Mouse (Mus musculus): ENCODE results near the gene Kncn. TPM values are rescaled to one million over a fixed set of nuclear protein-coding genes. Genes with fewer than 3 reads are reported as not detected.

Kncn gene
- polyA plus RNA-seq, 1 experiment from 2014 or later: not detected

- peak; percentile 50 for ATAC-seq (ENCODE audit: low FRiP score)
- no peak for DNase-seq (ENCODE audit: low spot score)
These were observed 47.4 kb downstream of the Kncn start for GRCm38 (mm10) chr4:115931556-115932088.

GRCm38 (mm10) chr4:115935835-115936581, 51.8 kb downstream of the Kncn start:
- no peak overlapping the region for H3K27ac ChIP-seq (ENCODE audit: low read depth, low read length)
- peak overlapping the region; percentile 2; the same call in 1 of the 2 replicates for H3K4me2 ChIP-seq (replicated peaks; ENCODE audit: low read depth, low read length)
- peak; percentile 68 for DNase-seq (ENCODE audit: low spot score)
- H3K9me3 ChIP-seq (ENCODE audit: control insufficient read depth, low read length): no peaks in the 10 kb centered on the region
- WGBS: under 1% methylated on average over 36 of the region's 36 CpGs
- peaks cover 93% of the 10 kb centered on the region for H3K27me3 ChIP-seq (ENCODE audit: control insufficient read depth, insufficient read depth, low read length)
- H3K4me3 ChIP-seq (ENCODE audit: low read depth, low read length): peak overlapping the region; percentile 13; the same call in 1 of the 2 replicates
- H3K4me1 ChIP-seq (replicated peaks; ENCODE audit: control insufficient read depth, insufficient read depth, low read length): peaks cover 21% of the 10 kb centered on the region
- ATAC-seq (ENCODE audit: low FRiP score): no peak
- no peaks in the 10 kb centered on the region for H3K36me3 ChIP-seq (ENCODE audit: control insufficient read depth, insufficient read depth, low read length)
- peak overlapping the region; percentile 19; the same call in 1 of the 2 replicates for H3K9ac ChIP-seq (ENCODE audit: low read depth, low read length)

More at GRCm38 (mm10) chr4:115931556-115932088, 47.4 kb downstream of the Kncn start:
- H3K27me3 ChIP-seq (ENCODE audit: control insufficient read depth, insufficient read depth, low read length): peaks cover 65% of the 10 kb centered on the region
- no peak overlapping the region for H3K27ac ChIP-seq (ENCODE audit: low read depth, low read length)
- peaks cover 7% of the 10 kb centered on the region for H3K4me1 ChIP-seq (replicated peaks; ENCODE audit: control insufficient read depth, insufficient read depth, low read length)
- H3K4me3 ChIP-seq (ENCODE audit: low read depth, low read length): no peak overlapping the region
- WGBS: 45% methylated on average over 13 of the region's 13 CpGs
- no peak overlapping the region for H3K9ac ChIP-seq (ENCODE audit: low read depth, low read length)
- H3K4me2 ChIP-seq (replicated peaks; ENCODE audit: low read depth, low read length): no peak overlapping the region
- no peaks in the 10 kb centered on the region for H3K36me3 ChIP-seq (ENCODE audit: control insufficient read depth, insufficient read depth, low read length)
- no peaks in the 10 kb centered on the region for H3K9me3 ChIP-seq (ENCODE audit: control insufficient read depth, low read length)

GRCm38 (mm10) chr4:115936646-115937045, 52.4 kb downstream of the Kncn start:
- Histone ChIP-seq H3K9me3 (ENCODE audit: control insufficient read depth, low read length) (no peaks in the 10 kb centered on the region), H3K36me3 (ENCODE audit: control insufficient read depth, insufficient read depth, low read length) (no peaks in the 10 kb centered on the region), H3K27ac (ENCODE audit: low read depth, low read length) (no peak overlapping the region), H3K4me1 (replicated peaks; ENCODE audit: control insufficient read depth, insufficient read depth, low read length) (peaks cover 21% of the 10 kb centered on the region), H3K4me3 (ENCODE audit: low read depth, low read length) (peak overlapping the region; percentile 13), H3K4me2 (replicated peaks; ENCODE audit: low read depth, low read length) (0 out of 2 replicates have a peak overlapping the region, but pooled peaks have one; percentile 2), H3K27me3 (ENCODE audit: control insufficient read depth, insufficient read depth, low read length) (peaks cover 95% of the 10 kb centered on the region), H3K9ac (ENCODE audit: low read depth, low read length) (no peak overlapping the region)
- ATAC-seq (ENCODE audit: low FRiP score): peak; percentile 51; the same call in 1 of the 2 replicates
- under 1% methylated on average over 20 of the region's 20 CpGs for WGBS
- DNase-seq (ENCODE audit: low spot score): no peak

GRCm38 (mm10) chr4:115937061-115937976, 53.1 kb downstream of the Kncn start:
- H3K4me1 ChIP-seq (replicated peaks; ENCODE audit: control insufficient read depth, insufficient read depth, low read length): peaks cover 21% of the 10 kb centered on the region
- H3K4me2 ChIP-seq (replicated peaks; ENCODE audit: low read depth, low read length): peak overlapping the region; percentile 5; the same call in 1 of the 2 replicates
- DNase-seq (ENCODE audit: low spot score) (peak; percentile 59), ATAC-seq (ENCODE audit: low FRiP score) (0 out of 2 replicates have a peak, but pooled peaks have one; percentile 8)
- peak overlapping the region; percentile 13 for H3K4me3 ChIP-seq (ENCODE audit: low read depth, low read length)
- no peak overlapping the region for H3K27ac ChIP-seq (ENCODE audit: low read depth, low read length)
- WGBS: 1% methylated on average over 19 of the region's 19 CpGs
- no peaks in the 10 kb centered on the region for H3K36me3 ChIP-seq (ENCODE audit: control insufficient read depth, insufficient read depth, low read length)
- H3K9ac ChIP-seq (ENCODE audit: low read depth, low read length): no peak overlapping the region
- H3K27me3 ChIP-seq (ENCODE audit: control insufficient read depth, insufficient read depth, low read length): peaks cover 96% of the 10 kb centered on the region
- H3K9me3 ChIP-seq (ENCODE audit: control insufficient read depth, low read length): no peaks in the 10 kb centered on the region

GRCm38 (mm10) chr4:115938276-115939160, 54.3 kb downstream of the Kncn start:
- WGBS: 1% methylated on average over 37 of the region's 37 CpGs
- H3K36me3 ChIP-seq (ENCODE audit: control insufficient read depth, insufficient read depth, low read length): no peaks in the 10 kb centered on the region
- DNase-seq (ENCODE audit: low spot score): peak; percentile 71
- H3K27ac ChIP-seq (ENCODE audit: low read depth, low read length): no peak overlapping the region
- H3K27me3 ChIP-seq (ENCODE audit: control insufficient read depth, insufficient read depth, low read length): peaks cover 96% of the 10 kb centered on the region
- no peak for ATAC-seq (ENCODE audit: low FRiP score)
- no peak overlapping the region for H3K9ac ChIP-seq (ENCODE audit: low read depth, low read length)
- H3K9me3 ChIP-seq (ENCODE audit: control insufficient read depth, low read length): no peaks in the 10 kb centered on the region
- H3K4me2 ChIP-seq (replicated peaks; ENCODE audit: low read depth, low read length): peak overlapping the region; percentile 71
- H3K4me1 ChIP-seq (replicated peaks; ENCODE audit: control insufficient read depth, insufficient read depth, low read length): peaks cover 21% of the 10 kb centered on the region
- H3K4me3 ChIP-seq (ENCODE audit: low read depth, low read length): peak overlapping the region; percentile 38

Other genes starting within 250 kb of the Kncn start
- gene Cyp4b1, start 236.7 kb upstream of the Kncn start, polyA plus RNA-seq (2014; fragmentation: Nextera tagmentation; extraction: Ambion mirVana): not detected in 2 replicates
- gene Efcab14, start 146.7 kb upstream of the Kncn start, polyA plus RNA-seq (2014; fragmentation: Nextera tagmentation; extraction: Ambion mirVana): 39.9 and 45.0 TPM in 2 replicates
- gene Tex38, start 103.4 kb upstream of the Kncn start, polyA plus RNA-seq (2014; fragmentation: Nextera tagmentation; extraction: Ambion mirVana): 0.29 TPM in 1 of 2 replicates, not detected in the other
- gene Atpaf1, start 99.6 kb upstream of the Kncn start, polyA plus RNA-seq (2014; fragmentation: Nextera tagmentation; extraction: Ambion mirVana): 42.5 and 46.0 TPM in 2 replicates
- gene Mob3c, start 56.3 kb upstream of the Kncn start, polyA plus RNA-seq (2014; fragmentation: Nextera tagmentation; extraction: Ambion mirVana): 3.3 and 4.6 TPM in 2 replicates
- gene Mknk1, start 45.2 kb upstream of the Kncn start, polyA plus RNA-seq (2014; fragmentation: Nextera tagmentation; extraction: Ambion mirVana): 15.5 and 19.3 TPM in 2 replicates
- not detected in 2 replicates for gene 6430628N08Rik, start 6.3 kb downstream of the Kncn start, polyA plus RNA-seq (2014; fragmentation: Nextera tagmentation; extraction: Ambion mirVana)
- gene Dmbx1, start 55.5 kb downstream of the Kncn start, polyA plus RNA-seq (2014; fragmentation: Nextera tagmentation; extraction: Ambion mirVana): 2.4 and 2.5 TPM in 2 replicates
- 3.9 and 4.1 TPM in 2 replicates for gene Faah, start 133.5 kb downstream of the Kncn start, polyA plus RNA-seq (2014; fragmentation: Nextera tagmentation; extraction: Ambion mirVana)
- gene Nsun4, start 169.5 kb downstream of the Kncn start, polyA plus RNA-seq (2014; fragmentation: Nextera tagmentation; extraction: Ambion mirVana): 19.3 and 20.7 TPM in 2 replicates
- 413 and 425 TPM in 2 replicates for gene Uqcrh, start 190.7 kb downstream of the Kncn start, polyA plus RNA-seq (2014; fragmentation: Nextera tagmentation; extraction: Ambion mirVana)
- gene Lrrc41, start 190.9 kb downstream of the Kncn start, polyA plus RNA-seq (2014; fragmentation: Nextera tagmentation; extraction: Ambion mirVana): 65.5 and 72.3 TPM in 2 replicates
- gene Rad54l, start 239.3 kb downstream of the Kncn start, polyA plus RNA-seq (2014; fragmentation: Nextera tagmentation; extraction: Ambion mirVana): 42.1 and 46.9 TPM in 2 replicates
- gene Pomgnt1, start 239.4 kb downstream of the Kncn start, polyA plus RNA-seq (2014; fragmentation: Nextera tagmentation; extraction: Ambion mirVana): 49.0 and 52.3 TPM in 2 replicates